Mouse (Mus musculus) stomach, embryonic 15.5 days (tissue): Measurements from ENCODE around the gene Ckap2l. TPM values are rescaled to one million over a fixed set of nuclear protein-coding genes. Genes with fewer than 3 reads are reported as not detected.

Experiments
- ATAC-seq: fragments of 200-750 bp; cut with Nextera tagmentation; 2 replicates; pipeline ENCODE4 v1.8.0; 2017; ENCODE audit warnings: low read depth, moderate number of reproducible peaks, moderate TSS enrichment; ENCODE audit not compliant: insufficient read depth, low FRiP score
- H3K27ac ChIP-seq: fragments of 300-500 bp; sonication (generic); 2 replicates; pipeline ENCODE4 v1.5.1; 2015; ENCODE audit warnings: mild to moderate bottlenecking, inconsistent platforms
- H3K27me3 ChIP-seq: fragments of 300-500 bp; sonication (generic); replicated peaks from 2 replicates; pipeline ENCODE4 v1.6.1; 2015; ENCODE audit warnings: inconsistent platforms
- H3K36me3 ChIP-seq: fragments of 300-500 bp; sonication (generic); 2 replicates; pipeline ENCODE4 v1.6.1; 2015; ENCODE audit warnings: inconsistent platforms
- H3K4me1 ChIP-seq: fragments of 300-500 bp; sonication (generic); 2 replicates; pipeline ENCODE4 v1.6.1; 2015; ENCODE audit warnings: inconsistent platforms
- H3K4me2 ChIP-seq: fragments of 300-500 bp; sonication (generic); 2 replicates; pipeline ENCODE4 v1.6.1; 2015; ENCODE audit warnings: mild to moderate bottlenecking, inconsistent platforms
- H3K4me3 ChIP-seq: fragments of 300-500 bp; sonication (generic); replicated peaks from 2 replicates; pipeline ENCODE4 v1.5.1; 2015; ENCODE audit warnings: inconsistent platforms
- H3K9ac ChIP-seq: fragments of 300-500 bp; sonication (generic); 2 replicates; pipeline ENCODE4 v1.6.1; 2015; ENCODE audit warnings: inconsistent platforms
- H3K9me3 ChIP-seq: fragments of 300-500 bp; sonication (generic); 2 replicates; pipeline ENCODE4 v1.6.1; 2016; ENCODE audit warnings: inconsistent platforms
- WGBS: fragments of 180-500 bp; shearing (Covaris S2); methylation state at CpG from one replicate; pipeline ENCODE4 v1.1.7; 2015; 5-methylcytosine and 5-hydroxymethylcytosine counted together
- polyA plus RNA-seq: library from polyadenylated mRNA; unstranded; fragments of >200 nt; fragmentation: Nextera tagmentation; extraction: Ambion mirVana; gene quantifications from 2 replicates; pipeline ENCODE4 v1.2.1, GENCODE M21; 2015

The Ckap2l gene
- polyA plus RNA-seq, 1 experiment from 2014 or later: 32.7 TPM

DNA sequence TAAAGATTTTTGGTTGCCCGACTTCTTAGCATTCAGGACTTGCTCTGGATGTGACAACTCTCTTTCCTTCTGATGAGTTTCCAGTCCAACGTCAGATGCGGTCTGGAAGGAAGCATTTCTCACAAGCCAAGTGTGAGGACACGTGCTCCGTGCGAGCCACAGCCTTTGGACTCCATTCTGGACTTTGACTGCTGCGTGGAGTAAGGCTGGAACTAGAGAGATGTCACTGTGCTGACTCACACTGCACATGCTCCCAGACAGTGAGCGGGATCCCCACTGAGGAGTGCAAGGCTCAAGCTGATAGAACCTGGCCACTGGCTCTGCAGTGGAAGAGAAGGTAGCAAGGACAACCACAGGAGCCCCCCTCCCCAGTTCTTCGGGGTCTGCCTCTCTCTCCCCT is 64.5 kb downstream of the Ckap2l start:
- H3K27ac ChIP-seq: no peak overlapping the region
- no peaks in the 10 kb centered on the region for H3K9me3 ChIP-seq
- no peaks in the 10 kb centered on the region for H3K4me1 ChIP-seq
- H3K27me3 ChIP-seq: no peaks in the 10 kb centered on the region
- 76% methylated on average over 9 of the region's 9 CpGs for WGBS
- ATAC-seq: peak; percentile 70
- H3K4me3 ChIP-seq: no peak overlapping the region
- H3K36me3 ChIP-seq: no peaks in the 10 kb centered on the region
- H3K9ac ChIP-seq: no peak overlapping the region
- H3K4me2 ChIP-seq: no peak overlapping the region

DNA sequence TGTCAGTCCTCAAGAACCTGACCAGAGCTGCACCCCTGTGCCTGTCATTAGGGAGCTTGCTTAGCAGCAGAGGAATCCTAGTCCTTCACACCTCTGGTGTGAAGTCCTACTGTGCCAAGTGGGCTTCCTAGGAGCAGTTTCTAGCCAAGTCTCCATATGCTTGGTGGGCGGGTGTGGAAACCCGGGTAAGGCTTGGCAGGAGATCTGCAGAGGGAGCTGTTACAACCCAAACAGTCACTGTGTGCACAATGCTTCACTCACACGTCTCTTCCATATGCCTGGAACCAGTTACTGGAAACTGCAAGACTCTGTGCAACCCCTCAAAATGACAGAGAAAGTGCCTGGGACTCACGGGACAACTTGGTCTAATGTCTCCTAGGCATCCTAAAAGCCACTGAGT is 65.0 kb downstream of the Ckap2l start:
- no peak overlapping the region for H3K27ac ChIP-seq
- no peak overlapping the region for H3K9ac ChIP-seq
- 44% methylated on average over 4 of the region's 4 CpGs for WGBS
- no peak overlapping the region for H3K4me3 ChIP-seq
- no peaks in the 10 kb centered on the region for H3K36me3 ChIP-seq
- ATAC-seq: no peak
- no peaks in the 10 kb centered on the region for H3K4me1 ChIP-seq
- H3K9me3 ChIP-seq: no peaks in the 10 kb centered on the region
- H3K27me3 ChIP-seq: no peaks in the 10 kb centered on the region
- no peak overlapping the region for H3K4me2 ChIP-seq

- WGBS: 92% methylated on average over 7 of the region's 7 CpGs
- Histone ChIP-seq H3K4me2 (no peak overlapping the region), H3K4me1 (no peaks in the 10 kb centered on the region), H3K9me3 (no peaks in the 10 kb centered on the region), H3K27ac (no peak overlapping the region), H3K9ac (no peak overlapping the region), H3K27me3 (no peaks in the 10 kb centered on the region), H3K36me3 (no peaks in the 10 kb centered on the region), H3K4me3 (no peak overlapping the region)
- no peak for ATAC-seq
These were observed 67.7 kb downstream of the Ckap2l start for GRCm38 (mm10) chr2:129229316-129229715.

DNA sequence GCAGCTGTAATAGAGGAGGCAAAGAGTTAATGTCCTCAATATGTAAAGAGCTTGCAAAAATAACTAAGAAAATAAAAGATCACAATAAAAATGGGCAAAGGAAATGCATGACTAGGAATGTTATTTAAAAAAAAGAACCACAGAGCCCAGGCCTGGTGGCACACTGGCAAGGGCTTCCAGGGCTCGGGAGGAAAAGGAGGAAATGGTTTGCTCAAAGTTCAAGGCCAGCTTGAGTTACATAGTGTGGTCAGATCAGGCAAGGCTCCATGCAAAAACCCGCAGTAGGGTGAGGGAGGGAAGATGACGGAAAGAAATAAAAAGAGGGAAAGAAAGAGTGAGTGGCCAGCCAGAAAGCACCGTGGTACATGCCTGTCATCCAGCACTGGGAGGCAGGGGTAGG is 68.4 kb downstream of the Ckap2l start:
- Histone ChIP-seq H3K4me3 (no peak overlapping the region), H3K36me3 (no peaks in the 10 kb centered on the region), H3K4me1 (no peaks in the 10 kb centered on the region), H3K4me2 (no peak overlapping the region), H3K9me3 (no peaks in the 10 kb centered on the region), H3K9ac (no peak overlapping the region), H3K27me3 (no peaks in the 10 kb centered on the region), H3K27ac (no peak overlapping the region)
- WGBS: 82% methylated on average over 4 of the region's 4 CpGs
- ATAC-seq: no peak

- Histone ChIP-seq H3K4me1 (no peaks in the 10 kb centered on the region), H3K9me3 (no peaks in the 10 kb centered on the region), H3K27me3 (no peaks in the 10 kb centered on the region), H3K27ac (no peak overlapping the region), H3K4me3 (no peak overlapping the region), H3K9ac (no peak overlapping the region), H3K4me2 (no peak overlapping the region), H3K36me3 (no peaks in the 10 kb centered on the region)
- WGBS: 81% methylated on average over 5 of the region's 7 CpGs
- ATAC-seq: peak; percentile 86
These were observed 69.3 kb downstream of the Ckap2l start for GRCm38 (mm10) chr2:129227709-129228108.

- H3K27me3 ChIP-seq: no peaks in the 10 kb centered on the region
- H3K4me2 ChIP-seq: no peak overlapping the region
- no peak overlapping the region for H3K4me3 ChIP-seq
- no peak overlapping the region for H3K27ac ChIP-seq
- no peaks in the 10 kb centered on the region for H3K9me3 ChIP-seq
- H3K36me3 ChIP-seq: no peaks in the 10 kb centered on the region
- no peak overlapping the region for H3K9ac ChIP-seq
- ATAC-seq: no peak
- 79% methylated on average over 7 of the region's 7 CpGs for WGBS
- H3K4me1 ChIP-seq: no peaks in the 10 kb centered on the region
These were observed 69.9 kb downstream of the Ckap2l start for GRCm38 (mm10) chr2:129227011-129227529.

DNA sequence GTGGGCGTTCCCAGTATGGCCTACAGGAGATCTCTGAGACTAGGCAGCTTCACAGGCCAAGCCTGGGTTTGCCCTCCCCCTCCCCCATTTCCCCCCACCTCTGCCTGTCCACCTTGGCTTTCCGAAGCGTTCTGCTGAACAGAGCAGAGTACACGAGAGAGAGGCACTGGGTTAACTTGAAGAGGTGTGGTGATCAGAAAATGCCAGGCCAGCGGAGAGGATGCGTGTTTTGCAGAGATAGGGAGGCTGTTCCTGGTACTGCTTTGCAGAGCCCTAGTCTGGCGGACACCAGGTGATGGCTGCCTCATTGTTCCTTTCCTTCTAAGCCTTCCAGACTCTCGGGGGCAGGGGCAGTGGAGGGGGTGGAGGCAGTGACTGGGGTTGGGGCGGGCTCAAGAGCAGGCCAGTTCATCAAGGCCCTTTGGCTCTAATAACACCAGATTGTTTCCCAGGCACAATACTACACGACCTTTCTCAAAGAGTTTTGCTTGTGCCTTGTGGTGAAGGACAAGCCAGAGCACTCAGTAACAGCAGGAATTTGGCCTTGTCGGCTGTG is 70.6 kb downstream of the Ckap2l start:
- Histone ChIP-seq H3K27ac (no peak overlapping the region), H3K9me3 (no peaks in the 10 kb centered on the region), H3K4me1 (no peaks in the 10 kb centered on the region), H3K9ac (no peak overlapping the region), H3K4me2 (no peak overlapping the region), H3K27me3 (no peaks in the 10 kb centered on the region), H3K4me3 (no peak overlapping the region), H3K36me3 (no peaks in the 10 kb centered on the region)
- peak; percentile 95 for ATAC-seq
- WGBS: 62% methylated on average over 11 of the region's 11 CpGs

- Histone ChIP-seq H3K27ac (no peak overlapping the region), H3K9ac (no peak overlapping the region), H3K36me3 (no peaks in the 10 kb centered on the region), H3K27me3 (no peaks in the 10 kb centered on the region), H3K4me1 (no peaks in the 10 kb centered on the region), H3K4me3 (no peak overlapping the region), H3K9me3 (no peaks in the 10 kb centered on the region), H3K4me2 (no peak overlapping the region)
- ATAC-seq: no peak
- 86% methylated on average over 17 of the region's 17 CpGs for WGBS
These were observed 71.7 kb downstream of the Ckap2l start for GRCm38 (mm10) chr2:129225251-129225819.

DNA sequence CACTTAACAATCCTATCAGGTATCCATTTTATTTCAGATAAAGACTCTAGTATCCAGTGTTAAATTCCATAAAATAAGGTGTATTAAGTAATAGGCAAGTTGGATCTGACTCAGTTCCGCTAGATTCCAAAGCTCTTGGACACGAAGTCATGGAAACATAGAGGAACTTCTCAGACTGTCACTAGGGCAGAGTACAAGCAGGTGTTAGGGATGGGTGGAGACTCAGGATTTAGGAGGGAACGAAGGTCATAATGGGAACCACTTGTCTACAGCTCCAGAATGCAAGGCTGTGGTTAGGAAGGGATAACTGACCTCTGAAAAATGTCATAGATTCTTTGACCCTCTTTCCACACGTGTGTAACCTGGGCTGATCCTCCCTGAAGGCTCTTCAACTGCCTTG is 72.8 kb downstream of the Ckap2l start:
- Histone ChIP-seq H3K27ac (no peak overlapping the region), H3K4me2 (no peak overlapping the region), H3K36me3 (no peaks in the 10 kb centered on the region), H3K4me3 (no peak overlapping the region), H3K9me3 (no peaks in the 10 kb centered on the region), H3K27me3 (no peaks in the 10 kb centered on the region), H3K4me1 (no peaks in the 10 kb centered on the region), H3K9ac (no peak overlapping the region)
- ATAC-seq: no peak
- 71% methylated on average over 4 of the region's 4 CpGs for WGBS

- no peak for ATAC-seq
- no peaks in the 10 kb centered on the region for H3K27me3 ChIP-seq
- H3K4me3 ChIP-seq: no peak overlapping the region
- no peaks in the 10 kb centered on the region for H3K36me3 ChIP-seq
- H3K9ac ChIP-seq: no peak overlapping the region
- 70% methylated on average over 9 of the region's 9 CpGs for WGBS
- no peak overlapping the region for H3K27ac ChIP-seq
- H3K9me3 ChIP-seq: no peaks in the 10 kb centered on the region
- H3K4me2 ChIP-seq: no peak overlapping the region
- no peaks in the 10 kb centered on the region for H3K4me1 ChIP-seq
These were observed 75.8 kb downstream of the Ckap2l start for GRCm38 (mm10) chr2:129221097-129221632.

DNA sequence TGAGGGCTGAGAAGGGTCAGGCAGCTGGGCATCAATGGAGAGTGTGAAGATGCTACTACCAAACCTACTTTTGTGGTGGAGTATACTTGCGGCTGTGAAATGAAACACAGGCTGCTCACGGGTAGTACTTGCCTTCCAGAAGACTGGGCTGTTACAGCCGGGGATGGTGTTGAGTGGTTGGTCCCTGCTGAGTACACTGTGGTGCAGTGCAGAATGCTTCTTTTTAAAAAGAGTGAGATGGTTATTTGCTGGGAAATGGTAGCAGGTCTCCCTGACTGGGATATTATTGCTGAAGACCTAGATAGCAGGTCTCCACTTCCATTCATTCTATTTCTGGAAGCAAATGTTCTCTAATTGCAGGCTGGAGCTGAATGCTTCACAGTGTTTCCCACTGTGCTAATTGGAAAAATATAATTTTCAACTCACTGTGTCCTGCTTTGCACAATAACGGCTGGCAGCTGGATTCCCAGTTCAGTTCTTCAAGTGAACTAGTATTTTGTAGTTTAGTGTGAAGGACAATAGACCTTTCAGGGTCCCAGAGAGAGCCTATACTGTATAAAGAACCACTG is 78.4 kb downstream of the Ckap2l start:
- no peaks in the 10 kb centered on the region for H3K9me3 ChIP-seq
- no peak overlapping the region for H3K9ac ChIP-seq
- H3K4me3 ChIP-seq: no peak overlapping the region
- WGBS: 85% methylated on average over 4 of the region's 4 CpGs
- no peaks in the 10 kb centered on the region for H3K27me3 ChIP-seq
- no peaks in the 10 kb centered on the region for H3K4me1 ChIP-seq
- no peak for ATAC-seq
- no peak overlapping the region for H3K4me2 ChIP-seq
- H3K36me3 ChIP-seq: no peaks in the 10 kb centered on the region
- no peak overlapping the region; the same call in 1 of the 2 replicates for H3K27ac ChIP-seq
